Mouse (Mus musculus) G1E (cell line): Measurements from ENCODE around the gene Tmem19.

Source experiments
- CTCF ChIP-seq: IDR thresholded peaks from 2 replicates; pipeline ENCODE4 v1.5.1; 2012; ENCODE audit warnings: low read depth, low read length, inconsistent platforms, mixed read lengths
- GATA1 ChIP-seq: IDR thresholded peaks from 2 replicates; pipeline ENCODE4 v1.6.1; 2012; ENCODE audit warnings: borderline replicate concordance, low read length, inconsistent platforms, mixed read lengths
- GATA2 ChIP-seq: IDR thresholded peaks from 2 replicates; pipeline ENCODE4 v1.6.1; 2012; ENCODE audit warnings: low read depth, low read length, inconsistent platforms, borderline replicate concordance
- POLR2AphosphoS5 ChIP-seq: IDR thresholded peaks from 2 replicates; pipeline ENCODE4 v1.6.1; 2012; ENCODE audit warnings: low read depth, low read length, inconsistent platforms; ENCODE audit not compliant: insufficient replicate concordance
- TAL1 ChIP-seq: conservative IDR thresholded peaks from 2 replicates; pipeline ENCODE4 v1.6.1; 2012; ENCODE audit warnings: low read depth, low read length, inconsistent platforms, mixed read lengths

- TF ChIP-seq CTCF (no peak), GATA2 (no peak), GATA1 (no peak), TAL1 (no peak), POLR2AphosphoS5 (no peak)
Observed at GRCm38 (mm10) chr10:115328514-115328913, 33.8 kb downstream of the Tmem19 start.
